Mouse (Mus musculus) heart, adult 2 months (tissue): ENCODE results near the gene Tmem130. TPM values are rescaled to one million over a fixed set of nuclear protein-coding genes. Genes with fewer than 3 reads are reported as not detected.
"Not testable (repeated sequence)": the region's sequence is repeated elsewhere in the genome, so short reads cannot be mapped to it uniquely, and the experiment has no call there.

ENCODE experiments used
- DNase-seq, 2 experiments: peaks; one replicate each; pipeline ENCODE4 v3.0.0; 2021
- H3K27ac ChIP-seq: fragments of 200-600 bp; 2 replicates; pipeline ENCODE4 v1.8.1; 2022
- H3K27me3 ChIP-seq: fragments of 200-500 bp; 2 replicates; pipeline ENCODE4 v1.6.1; 2012; ENCODE audit warnings: mild to moderate bottlenecking, low read length, inconsistent platforms, mixed read lengths; ENCODE audit not compliant: control insufficient read depth, insufficient read depth
- H3K36me3 ChIP-seq: fragments of 200-500 bp; 2 replicates; pipeline ENCODE4 v1.6.1; 2012; ENCODE audit warnings: low read length, inconsistent platforms; ENCODE audit not compliant: control insufficient read depth, insufficient read depth
- H3K4me1 ChIP-seq: fragments of 200-500 bp; 2 replicates; pipeline ENCODE4 v1.6.1; 2011; ENCODE audit warnings: low read length; ENCODE audit not compliant: control insufficient read depth, insufficient read depth
- H3K4me3 ChIP-seq: fragments of 200-600 bp; 2 replicates; pipeline ENCODE4 v1.8.1; 2022
- H3K79me2 ChIP-seq: fragments of 200-500 bp; replicated peaks from 2 replicates; pipeline ENCODE4 v1.6.1; 2012; ENCODE audit warnings: mild to moderate bottlenecking, inconsistent platforms, low read length, moderate library complexity, mixed read lengths; ENCODE audit not compliant: control insufficient read depth, insufficient read depth
- H3K9ac ChIP-seq: fragments of 200-500 bp; 2 replicates; pipeline ENCODE4 v1.6.1; 2012; ENCODE audit warnings: low read depth, mild to moderate bottlenecking, control low read depth, inconsistent platforms, low read length, mixed read lengths
- CTCF ChIP-seq: fragments of 200-600 bp; IDR thresholded peaks from 2 replicates; pipeline ENCODE4 v1.8.1; 2022; ENCODE audit warnings: antibody characterized with exemption, mild to moderate bottlenecking, moderate library complexity
- EP300 ChIP-seq: fragments of 200-500 bp; IDR thresholded peaks from 2 replicates; pipeline ENCODE4 v1.6.1; 2011; ENCODE audit warnings: low read depth, low read length, control low read depth; ENCODE audit not compliant: insufficient read depth
- POLR2A ChIP-seq: fragments of 200-500 bp; IDR thresholded peaks from 2 replicates; pipeline ENCODE4 v1.6.1; 2011; ENCODE audit warnings: mild to moderate bottlenecking, low read depth, low read length, control low read depth; ENCODE audit not compliant: insufficient read depth
- WGBS: fragments of 180-500 bp; shearing (Covaris S2); methylation state at CpG from one replicate; pipeline ENCODE4 v1.1.7; 2018; 5-methylcytosine and 5-hydroxymethylcytosine counted together
- intact Hi-C: fragments of 180-260 bp; cut with DNase I; formaldehyde crosslinking; loops from one replicate; pipeline ENCODE4 v1.15.1; 2025
- polyA plus RNA-seq: library from polyadenylated mRNA; depleted of rRNA; stranded (reverse); fragments of >200 nt; gene quantifications from 2 replicates; pipeline ENCODE4 v1.2.3, GENCODE M21; 2012
- total RNA-seq, 2 experiments: library from RNA; stranded (reverse); gene quantifications; 2 replicates each; pipeline ENCODE4 v1.2.3; 2021

Tmem130 gene
- total and polyA plus RNA-seq, 3 experiments: 0.21 to 0.35 (median 0.27) TPM

GRCm38 (mm10) chr5:144793374-144793773 is 31.8 kb upstream of the Tmem130 start:
- Histone ChIP-seq H3K36me3 (no peaks in the 10 kb centered on the region), H3K79me2 (no peaks in the 10 kb centered on the region), H3K9ac (no peak overlapping the region), H3K27me3 (no peaks in the 10 kb centered on the region), H3K4me1 (no peaks in the 10 kb centered on the region), H3K4me3 (no peak overlapping the region), H3K27ac (no peak overlapping the region)
- TF ChIP-seq EP300 (no peak), POLR2A (no peak), CTCF (no peak)
- intact Hi-C loops: no loop called here
- 86% methylated on average over 5 of the region's 5 CpGs for WGBS
- no peak for DNase-seq

DNA sequence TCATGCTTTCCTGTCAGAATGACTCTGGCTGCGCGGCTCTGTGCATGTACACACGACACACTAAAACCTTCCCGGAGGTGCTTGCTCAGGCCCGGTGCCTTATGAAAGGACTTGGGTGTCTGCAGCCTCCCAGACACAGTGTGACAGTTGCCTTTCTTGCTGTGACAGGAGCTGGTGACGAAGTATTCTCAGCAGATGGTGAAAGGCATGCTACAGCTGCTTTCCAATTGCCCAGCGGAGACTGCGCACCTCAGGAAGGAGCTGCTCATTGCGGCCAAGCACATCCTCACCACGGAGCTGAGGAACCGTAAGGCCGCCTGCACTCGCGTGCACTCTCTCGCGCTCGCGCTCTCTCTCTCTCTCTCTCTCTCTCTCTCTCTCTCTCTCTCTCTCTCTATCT is 24.8 kb upstream of the Tmem130 start:
- intact Hi-C loops: no loop called here
- H3K4me1 ChIP-seq: no peaks in the 10 kb centered on the region
- no peaks in the 10 kb centered on the region for H3K79me2 ChIP-seq
- TF ChIP-seq EP300 (no peak), CTCF (no peak), POLR2A (no peak)
- H3K9ac ChIP-seq: no peak overlapping the region
- 96% methylated on average over 18 of the region's 18 CpGs for WGBS
- H3K4me3 ChIP-seq: no peak overlapping the region
- no peak for DNase-seq
- no peaks in the 10 kb centered on the region for H3K27me3 ChIP-seq
- no peaks in the 10 kb centered on the region for H3K36me3 ChIP-seq
- H3K27ac ChIP-seq: no peak overlapping the region

DNA sequence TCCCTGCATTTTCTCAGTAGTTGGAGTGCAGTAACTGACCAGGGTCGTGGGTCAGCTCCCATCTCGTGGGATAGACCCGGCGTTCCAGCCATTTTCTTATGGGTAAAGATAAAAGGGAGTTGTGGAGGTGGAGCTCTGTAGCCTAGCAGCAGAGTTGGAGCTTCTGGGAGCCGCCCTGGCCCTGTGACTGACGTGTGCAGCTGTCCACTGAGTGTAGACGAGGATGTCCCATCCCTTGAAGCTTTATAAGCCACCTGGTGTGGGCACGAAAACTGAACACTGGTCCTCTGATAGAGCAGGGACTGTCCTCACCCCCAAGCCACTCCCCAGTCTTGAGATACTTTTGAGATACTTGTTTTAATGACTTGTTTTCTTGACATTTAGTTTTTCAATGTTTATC is 19.0 kb upstream of the Tmem130 start:
- Histone ChIP-seq H3K27ac (no peak overlapping the region), H3K4me3 (no peak overlapping the region), H3K36me3 (no peaks in the 10 kb centered on the region), H3K4me1 (no peaks in the 10 kb centered on the region), H3K27me3 (no peaks in the 10 kb centered on the region), H3K79me2 (no peaks in the 10 kb centered on the region), H3K9ac (no peak overlapping the region)
- 74% methylated on average over 8 of the region's 8 CpGs for WGBS
- no peak for DNase-seq
- intact Hi-C loops: no loop called here
- TF ChIP-seq CTCF (no peak), POLR2A (no peak), EP300 (no peak)

GRCm38 (mm10) chr5:144773231-144773630 is 11.6 kb upstream of the Tmem130 start:
- no peaks in the 10 kb centered on the region for H3K36me3 ChIP-seq
- no peak overlapping the region for H3K4me3 ChIP-seq
- no peak for DNase-seq
- no peak overlapping the region for H3K27ac ChIP-seq
- no peaks in the 10 kb centered on the region for H3K27me3 ChIP-seq
- intact Hi-C loops: no loop called here
- no peak overlapping the region for H3K9ac ChIP-seq
- WGBS: 92% methylated on average over 6 of the region's 6 CpGs
- peaks cover 1% of the 10 kb centered on the region; the same call in 1 of the 2 replicates for H3K4me1 ChIP-seq
- TF ChIP-seq CTCF (no peak), POLR2A (no peak), EP300 (no peak)
- no peaks in the 10 kb centered on the region; the same call in 1 of the 2 replicates for H3K79me2 ChIP-seq

DNA sequence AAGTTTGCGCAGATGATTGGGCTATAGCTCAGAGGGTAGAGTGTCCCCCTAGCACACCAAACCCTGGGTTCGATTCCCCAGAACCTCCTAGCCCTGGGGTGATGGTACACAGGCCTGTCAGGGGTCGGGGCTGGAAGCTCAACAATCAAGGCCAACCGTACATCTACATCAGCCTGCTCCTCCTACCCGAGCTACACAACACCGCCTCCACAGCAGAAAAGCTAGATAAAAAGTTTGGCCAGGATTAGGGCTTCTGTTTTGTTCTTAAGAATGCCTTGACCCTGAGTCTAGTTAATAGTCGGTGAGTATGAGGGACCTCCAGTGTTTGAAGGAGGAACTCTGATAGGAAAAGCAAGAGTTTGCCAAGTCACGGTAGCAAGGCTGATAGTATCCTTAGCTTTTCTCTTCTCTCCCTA is 7.5 kb upstream of the Tmem130 start:
- Histone ChIP-seq H3K36me3 (no peaks in the 10 kb centered on the region), H3K27me3 (no peaks in the 10 kb centered on the region), H3K79me2 (no peaks in the 10 kb centered on the region; the same call in 1 of the 2 replicates), H3K27ac (peak overlapping the region; percentile 99), H3K9ac (peak overlapping the region; percentile 96), H3K4me1 (peaks cover 1% of the 10 kb centered on the region; the same call in 1 of the 2 replicates), H3K4me3 (peak overlapping the region; percentile 90)
- intact Hi-C loops: no loop called here
- WGBS: 5% methylated on average over 8 of the region's 8 CpGs
- DNase-seq: no peak
- TF ChIP-seq POLR2A: no peak
- TF ChIP-seq EP300: no peak
- no peak for TF ChIP-seq CTCF

GRCm38 (mm10) chr5:144767911-144768841 is 6.6 kb upstream of the Tmem130 start:
- H3K79me2 ChIP-seq: no peaks in the 10 kb centered on the region; the same call in 1 of the 2 replicates
- DNase-seq: peak; percentile 94 to 96
- H3K9ac ChIP-seq: peak overlapping the region; percentile 96
- intact Hi-C loops: no loop called here
- H3K4me1 ChIP-seq: peaks cover 1% of the 10 kb centered on the region; the same call in 1 of the 2 replicates
- WGBS: under 1% methylated on average over 92 of the region's 92 CpGs
- H3K36me3 ChIP-seq: no peaks in the 10 kb centered on the region
- peak overlapping the region; percentile 90 for H3K4me3 ChIP-seq
- no peaks in the 10 kb centered on the region for H3K27me3 ChIP-seq
- H3K27ac ChIP-seq: peak overlapping the region; percentile 99
- no peak for TF ChIP-seq EP300
- peak; percentile 98 for TF ChIP-seq CTCF
- TF ChIP-seq POLR2A: peak; percentile 69

- H3K9ac ChIP-seq: peak within 1 kb of the TSS; percentile 96
- intact Hi-C loops, H3K79me2 ChIP-seq, H3K36me3 ChIP-seq, DNase-seq, H3K4me1 ChIP-seq, H3K27me3 ChIP-seq: not testable (repeated sequence)
- WGBS: 73% methylated on average over 12 of the region's 15 CpGs
- H3K4me3 ChIP-seq: peak within 1 kb of the TSS; percentile 90
- H3K27ac ChIP-seq: peak within 1 kb of the TSS; percentile 99
Measured at GRCm38 (mm10) chr5:144767106-144767798, 5.6 kb upstream of the Tmem130 start, which contains the start of gene Trrap. TSS of gene Trrap (plus strand) at chr5:144767732.
